20 mouse cellular contexts compared by ENCODE assay signal in genomic region chr2:70284109-70284508, GRCm38 (mm10).
A peak's percentile ranks its signal among the peaks of the same experiment; 100 is the strongest.
DNase-seq lines count a peak whose midpoint lies in the region; ATAC-seq and TF ChIP-seq lines count a peak whose summit lies in the region.
"Had no signal": no experiment of that assay in that cellular context is flagged by ENCODE, and none has a peak within 500 bp of the region (broad histone marks: within the 10 kb centered on the region; RNA-seq: fewer than 3 reads in every experiment).

No protein-coding gene starts in this region.

- no peaks in the 10 kb centered on the region for H3K27me3 ChIP-seq in CH12.LX (replicated peaks)
- H3K27me3 ChIP-seq: embryonic facial prominence, embryonic 15.5 days had no signal

- TF ChIP-seq EP300 in CH12.LX (IDR thresholded peaks at IDR 0.05; ENCODE audit: low read length): no peak

- peaks cover 3% of the 10 kb centered on the region for H3K9me3 ChIP-seq in CH12.LX (replicated peaks; ENCODE audit: low read length)
- H3K9me3 ChIP-seq: embryonic facial prominence, embryonic 15.5 days; forebrain, embryonic 10.5 days; heart, embryonic 12.5 days; hindbrain, embryonic 10.5 days had no signal

- no peak for TF ChIP-seq RAD21 in CH12.LX (IDR thresholded peaks at IDR 0.05; ENCODE audit: low read depth, low read length)

- in situ Hi-C loops in CH12.LX (cut with MboI; ENCODE audit: low pct_ligation_motif_present, low pct_unique_long_range_greater_than_20kb, low sequenced_read_pairs): no loop called here

- no peak overlapping the region for H3K4me3 ChIP-seq in CH12.LX (replicated peaks in 1 of 3; ENCODE audit: low read depth in 2 of 3, low read length in 2 of 3, poor library complexity in 1 of 3)
- H3K4me3 ChIP-seq: embryonic facial prominence, embryonic 15.5 days; erythroblast, embryonic 14.5 days; forebrain, embryonic 10.5 days; gastrocnemius, adult 2 months; heart, embryonic 12.5 days; hindbrain, embryonic 10.5 days had no signal

- no peak for TF ChIP-seq POLR2A in CH12.LX (IDR thresholded peaks at IDR 0.05; ENCODE audit: low read depth, low read length)

- H3K79me2 ChIP-seq in CH12.LX (replicated peaks; ENCODE audit: control insufficient read depth, extremely low read depth, insufficient read depth, poor library complexity, severe bottlenecking): no peaks in the 10 kb centered on the region

- no peaks in the 10 kb centered on the region for H3K36me3 ChIP-seq in CH12.LX (replicated peaks in 1 of 2; ENCODE audit: control insufficient read depth in 1 of 2, insufficient read depth in 1 of 2, low read length in 1 of 2)
- H3K36me3 ChIP-seq: embryonic facial prominence, embryonic 15.5 days; forebrain, embryonic 10.5 days; heart, embryonic 12.5 days; hindbrain, embryonic 10.5 days had no signal

- DNase-seq in CH12.LX (ENCODE audit: extremely low read depth) (peak; percentile 71), R1 (ENCODE audit: low read depth, low spot score) (peak; percentile 27)
- DNase-seq in thymus, postnatal 10 days (ENCODE audit: low spot score in 2 of 2): peak; percentile 23 to 43
- DNase-seq in thymus, postnatal 4 days: peak; percentile 37
- no peak for DNase-seq in left cerebral cortex, adult 9 months (ENCODE audit: low spot score in 2 of 2)
- DNase-seq in urinary bladder, postnatal 4 days (ENCODE audit: low spot score in 2 of 2): no peak
- DNase-seq: adrenal gland, adult 8-10 months; cerebellum, adult 11 months; cerebellum, adult 9-10 months; cerebellum, postnatal 25 days; gastrocnemius, adult 2 months; gastrocnemius, postnatal 25 days had no signal

- no peak overlapping the region for H3K9ac ChIP-seq in CH12.LX (ENCODE audit: insufficient read depth, low read depth)
- H3K9ac ChIP-seq: embryonic facial prominence, embryonic 15.5 days; heart, embryonic 12.5 days; hindbrain, embryonic 14.5 days had no signal

- dilution Hi-C loops in CH12.LX (cut with MboI; ENCODE audit: extremely low pct_ligation_motif_present, extremely low pct_unique_long_range_greater_than_20kb, low sequenced_read_pairs): no loop called here

- no peak overlapping the region for H3K27ac ChIP-seq in CH12.LX (ENCODE audit: insufficient read depth, low read depth)
- H3K27ac ChIP-seq: embryonic facial prominence, embryonic 15.5 days; forebrain, embryonic 10.5 days; gastrocnemius, adult 2 months; hindbrain, embryonic 10.5 days; hindbrain, embryonic 14.5 days had no signal

- H3K4me1 ChIP-seq in CH12.LX (ENCODE audit: control insufficient read depth in 1 of 2, insufficient read depth in 2 of 2): peaks cover 3 to 32% of the 10 kb centered on the region in 2 experiments; a peak in 2 of 4 replicates
- H3K4me1 ChIP-seq: embryonic facial prominence, embryonic 15.5 days; heart, embryonic 12.5 days had no signal

- no peak for ATAC-seq in megakaryocyte, adult 5-6 weeks (ENCODE audit: poor library complexity, severe bottlenecking)
- ATAC-seq: forebrain, embryonic 14.5 days had no signal

- H3K4me2 ChIP-seq in CH12.LX (ENCODE audit: insufficient read depth, low read depth, poor library complexity, severe bottlenecking): no peak overlapping the region
- H3K4me2 ChIP-seq: embryonic facial prominence, embryonic 15.5 days; heart, embryonic 12.5 days; hindbrain, embryonic 14.5 days had no signal

- no peak for TF ChIP-seq CTCF in CH12.LX (conservative IDR thresholded peaks at IDR 0.05 in 1 of 2, IDR thresholded peaks at IDR 0.05 in 1 of 2; ENCODE audit: low read depth in 2 of 2, low read length in 2 of 2)

TF ChIP-seq in CH12.LX, 34 proteins besides CTCF, POLR2A, EP300 and RAD21:
- TF ChIP-seq IRF4 (IDR thresholded peaks at IDR 0.05; ENCODE audit: low read depth, low read length) (0 out of 2 replicates have a peak, but pooled peaks have one; percentile 11), ETS1 (conservative IDR thresholded peaks at IDR 0.05; ENCODE audit: low read depth, low read length) (peak; percentile 32; the same call in 1 of the 2 replicates), CHD2 (IDR thresholded peaks at IDR 0.05; ENCODE audit: low read length) (0 out of 2 replicates have a peak, but pooled peaks have one; percentile 38), KAT2A (IDR thresholded peaks at IDR 0.05; ENCODE audit: insufficient replicate concordance, low read length) (no peak), MAFK (IDR thresholded peaks at IDR 0.05; ENCODE audit: insufficient replicate concordance, low read length) (no peak), TCF12 (IDR thresholded peaks at IDR 0.05; ENCODE audit: low read depth, low read length) (peak; percentile 34; the same call in 1 of the 2 replicates)
TF ChIP-seq in CH12.LX: peak in this region for 4.

Comparison
In these comparisons a context has a peak if more than half of its experiments do, and no peak if none do; other contexts are left out.
1. DNase-seq: peak in CH12.LX (single experiment), R1 (single experiment), thymus, postnatal 10 days (2 of 2) and thymus, postnatal 4 days (single experiment); none in left cerebral cortex, adult 9 months (0 of 2) and urinary bladder, postnatal 4 days (0 of 2).